Mouse (Mus musculus): Measurements from ENCODE around the gene Apoa4. TPM values are rescaled to one million over a fixed set of nuclear protein-coding genes. Genes with fewer than 3 reads are reported as not detected.

Apoa4 gene
- total and polyA plus RNA-seq, 3 experiments: not detected

GRCm38 (mm10) chr9:46272677-46273454 is 32.4 kb downstream of the Apoa4 start, which contains the start of gene Zpr1:
Zpr1 (plus strand) TSS chr9:46273064.
- H3K9me3 ChIP-seq (replicated peaks; ENCODE audit: insufficient read depth, low read length): no peaks in the 10 kb centered on the region
- DNase-seq (ENCODE audit: low read depth, low spot score): peak; percentile 98
- peak within 1 kb of the TSS; percentile 79 to 89 for H3K4me3 ChIP-seq (ENCODE audit: control insufficient read depth in 1 of 2, insufficient read depth in 1 of 2, low read depth in 2 of 2, low read length in 2 of 2)
- H3K27ac ChIP-seq (ENCODE audit: control insufficient read depth, low read depth, low read length): peak within 1 kb of the TSS; percentile 88
- peaks cover 5 to 14% of the 10 kb centered on the region in 2 experiments; a peak in 3 of 4 replicates for H3K4me1 ChIP-seq (ENCODE audit: control insufficient read depth in 1 of 2, insufficient read depth in 2 of 2, low read length in 2 of 2)
- H3K79me2 ChIP-seq (ENCODE audit: control insufficient read depth, insufficient read depth, low read length, poor library complexity): peaks cover 30% of the 10 kb centered on the region
- peaks cover 14 to 19% of the 10 kb centered on the region in 2 experiments for H3K36me3 ChIP-seq (ENCODE audit: control insufficient read depth in 1 of 2, insufficient read depth in 2 of 2, low read length in 2 of 2)
- peak within 1 kb of the TSS; percentile 90 for H3K9ac ChIP-seq (ENCODE audit: control insufficient read depth, low read depth, low read length, poor library complexity, severe bottlenecking)
- H3K27me3 ChIP-seq (ENCODE audit: control insufficient read depth in 1 of 2, insufficient read depth in 2 of 2, low read length in 2 of 2): no peaks in the 10 kb centered on the region
- TF ChIP-seq ETS1 (IDR thresholded peaks at IDR 0.05; ENCODE audit: low read depth, low read length): no peak
- TF ChIP-seq GABPA (IDR thresholded peaks at IDR 0.05; ENCODE audit: low read depth, low read length): no peak
- peak; percentile 61; the same call in 1 of the 2 replicates for TF ChIP-seq MYC (IDR thresholded peaks at IDR 0.05; ENCODE audit: low read depth, low read length)
- TF ChIP-seq MAFK (IDR thresholded peaks at IDR 0.05; ENCODE audit: borderline replicate concordance, low read depth, low read length): no peak
- peak; percentile 92 for TF ChIP-seq HCFC1 (IDR thresholded peaks at IDR 0.05; ENCODE audit: low read depth, low read length)
- TF ChIP-seq TAL1 (IDR thresholded peaks at IDR 0.05; ENCODE audit: low read length): no peak
- peak; percentile 97 for TF ChIP-seq ELF1 (IDR thresholded peaks at IDR 0.05; ENCODE audit: low read depth, low read length)
- TF ChIP-seq MEF2A (IDR thresholded peaks at IDR 0.05; ENCODE audit: extremely low read depth, insufficient replicate concordance, low read depth, low read length, poor library complexity, severe bottlenecking): no peak
- TF ChIP-seq RCOR1 (IDR thresholded peaks at IDR 0.05; ENCODE audit: low read depth, low read length): peak; percentile 43; the same call in 1 of the 2 replicates
- no peak; the same call in 1 of the 2 replicates for TF ChIP-seq CHD1 (IDR thresholded peaks at IDR 0.05; ENCODE audit: low read depth, low read length)
- no peak for TF ChIP-seq EP300 (IDR thresholded peaks at IDR 0.05; ENCODE audit: low read depth in 1 of 2, low read length in 2 of 2)
- TF ChIP-seq RAD21 (IDR thresholded peaks at IDR 0.05; ENCODE audit: low read depth, low read length): no peak
- TF ChIP-seq MAX (IDR thresholded peaks at IDR 0.05; ENCODE audit: low read length): peak; percentile 82; the same call in 1 of the 2 replicates
- peak; percentile 98 for TF ChIP-seq SIN3A (IDR thresholded peaks at IDR 0.05; ENCODE audit: low read length)
- TF ChIP-seq TCF12 (IDR thresholded peaks at IDR 0.05; ENCODE audit: low read depth, low read length): peak; percentile 61; the same call in 1 of the 2 replicates
- peak; percentile 90 to 92 for TF ChIP-seq POLR2A (IDR thresholded peaks at IDR 0.05; ENCODE audit: control insufficient read depth in 1 of 2, insufficient read depth in 1 of 2, low read depth in 1 of 2, low read length in 2 of 2, poor library complexity in 1 of 2)
- no peak for TF ChIP-seq E2F4 (IDR thresholded peaks at IDR 0.05; ENCODE audit: borderline replicate concordance, low read depth, low read length)
- TF ChIP-seq UBTF (IDR thresholded peaks at IDR 0.05; ENCODE audit: borderline replicate concordance, insufficient read depth, low read depth, low read length): no peak
- TF ChIP-seq CHD2 (IDR thresholded peaks at IDR 0.05; ENCODE audit: low read length): no peak
- TF ChIP-seq BHLHE40 (IDR thresholded peaks at IDR 0.05; ENCODE audit: borderline replicate concordance, low read depth, low read length): no peak
- no peak for TF ChIP-seq ZNF384 (IDR thresholded peaks at IDR 0.05; ENCODE audit: low read depth, low read length)
- no peak for TF ChIP-seq POLR2AphosphoS5 (IDR thresholded peaks at IDR 0.05; ENCODE audit: borderline replicate concordance, low read depth, low read length)
- no peak for TF ChIP-seq JUND (IDR thresholded peaks at IDR 0.05; ENCODE audit: low read depth, low read length)
- TF ChIP-seq MXI1 (IDR thresholded peaks at IDR 0.05; ENCODE audit: low read depth, low read length): peak; percentile 98
- no peak for TF ChIP-seq SMC3 (IDR thresholded peaks at IDR 0.05; ENCODE audit: low read depth, low read length)
- no peak; the same call in 1 of the 2 replicates for TF ChIP-seq MAZ (IDR thresholded peaks at IDR 0.05; ENCODE audit: low read depth, low read length)
- TF ChIP-seq ZC3H11A (IDR thresholded peaks at IDR 0.05; ENCODE audit: low read depth, low read length): no peak
- peak; percentile 91 for TF ChIP-seq TBP (IDR thresholded peaks at IDR 0.05; ENCODE audit: low read depth, low read length)
- TF ChIP-seq GATA1 (IDR thresholded peaks at IDR 0.05; ENCODE audit: low read depth, low read length): no peak
- peak; percentile 46; the same call in 1 of the 2 replicates for TF ChIP-seq KAT2A (conservative IDR thresholded peaks at IDR 0.05; ENCODE audit: low read depth, low read length)
- TF ChIP-seq NELFE (IDR thresholded peaks at IDR 0.05; ENCODE audit: low read depth, low read length): peak; percentile 84
- TF ChIP-seq POLR2AphosphoS2 (IDR thresholded peaks at IDR 0.05; ENCODE audit: low read length): 0 out of 2 replicates have a peak, but pooled peaks have one; percentile 25
- TF ChIP-seq ZMIZ1 (IDR thresholded peaks at IDR 0.05; ENCODE audit: low read depth, low read length): no peak
- TF ChIP-seq USF1 (IDR thresholded peaks at IDR 0.05; ENCODE audit: low read depth, low read length): peak; percentile 12; the same call in 1 of the 2 replicates
- TF ChIP-seq USF2 (IDR thresholded peaks at IDR 0.05; ENCODE audit: borderline replicate concordance in 1 of 2, insufficient read depth in 1 of 2, low read depth in 1 of 2, low read length in 2 of 2): no peak
- no peak for TF ChIP-seq MYB (IDR thresholded peaks at IDR 0.05; ENCODE audit: low read depth, low read length)

Measured in MEL (cell line).